Mouse (Mus musculus) liver, postnatal 0 days (tissue): ENCODE measurements around the gene Stmn1.

Source experiments
- CTCF ChIP-seq: sonication (generic); IDR thresholded peaks from 2 replicates; pipeline ENCODE4 v1.5.1; 2016; ENCODE audit warnings: antibody characterized with exemption, low read depth
- EP300 ChIP-seq: IDR thresholded peaks from 2 replicates; pipeline ENCODE4 v1.6.1; 2016; ENCODE audit warnings: antibody characterized with exemption, low read depth, mild to moderate bottlenecking

GRCm38 (mm10) chr4:134453619-134454400 lies 14.3 kb upstream of the Stmn1 start:
- TF ChIP-seq EP300 (no peak), CTCF (no peak)
